ENCODE assay signal across 9 mouse cellular contexts in the genomic region with DNA sequence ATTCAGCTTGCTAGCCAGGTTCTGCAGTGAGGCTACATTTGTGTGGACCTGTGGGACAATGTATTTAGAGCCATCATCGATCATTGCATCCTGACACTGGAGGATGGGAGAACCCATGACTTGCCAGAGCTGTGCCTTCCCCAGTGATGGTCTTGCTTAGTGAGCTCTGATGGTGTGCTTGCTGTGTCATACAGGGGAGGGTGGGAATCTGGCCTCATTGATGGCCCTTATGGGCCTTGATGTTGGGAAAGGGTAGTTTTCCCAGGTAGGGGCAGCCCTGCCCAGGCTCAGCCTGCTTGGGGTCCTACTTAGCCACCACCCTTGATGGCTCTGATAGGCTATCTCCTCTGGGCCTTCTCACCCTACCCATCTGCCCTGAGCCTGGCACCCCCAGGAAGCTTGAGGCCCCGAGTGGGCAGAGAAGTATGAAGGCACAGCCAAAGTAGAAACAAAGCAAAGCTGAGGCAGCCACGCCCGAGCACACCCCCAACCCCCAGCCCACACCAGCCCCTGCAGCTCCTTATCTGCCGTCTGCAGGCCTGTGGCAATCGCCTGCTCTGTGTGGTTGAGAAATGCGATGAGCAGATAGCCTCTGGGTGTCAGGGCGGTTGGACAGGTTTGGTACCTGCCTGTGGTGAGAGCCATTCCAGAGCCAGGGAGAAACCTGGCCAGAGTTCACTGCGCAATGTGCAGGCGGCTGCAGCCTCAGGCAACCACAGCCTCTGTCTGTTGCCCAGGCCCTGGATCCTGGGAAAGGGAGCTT. TPM values are rescaled to one million over a fixed set of nuclear protein-coding genes. Genes with fewer than 3 reads are reported as not detected.
DNase-seq lines count a peak whose midpoint lies in the region; ATAC-seq and TF ChIP-seq lines count a peak whose summit lies in the region.
"Had no signal": no experiment of that assay in that cellular context is flagged by ENCODE, and none has a peak within 500 bp of the region (broad histone marks: within the 10 kb centered on the region; RNA-seq: fewer than 3 reads in every experiment).

No protein-coding gene starts in this region.

- peak overlapping the region; percentile 26; the same call in 1 of the 2 replicates for H3K27ac ChIP-seq in lung, embryonic 15.5 days
- peak overlapping the region; percentile 49 for H3K27ac ChIP-seq in liver, embryonic 12.5 days
- no peak overlapping the region for H3K27ac ChIP-seq in forebrain, embryonic 14.5 days (ENCODE audit: low read depth, low read length)

- no peak for TF ChIP-seq POLR2A in lung, adult 2 months (IDR thresholded peaks at IDR 0.05; ENCODE audit: borderline replicate concordance, extremely low read depth, low read depth, low read length)

- H3K4me3 ChIP-seq in lung, embryonic 15.5 days = no peak overlapping the region
- no peak overlapping the region for H3K4me3 ChIP-seq in lung, adult 2 months (replicated peaks; ENCODE audit: extremely low read depth, low read depth, low read length)
- H3K4me3 ChIP-seq in liver, embryonic 12.5 days = peak overlapping the region; percentile 18; the same call in 1 of the 2 replicates
- H3K4me3 ChIP-seq in forebrain, embryonic 14.5 days (ENCODE audit: low read depth, low read length) = no peak overlapping the region

- no peak overlapping the region for H3K9ac ChIP-seq in lung, embryonic 15.5 days
- H3K9ac ChIP-seq in liver, embryonic 12.5 days = peak overlapping the region; percentile 2; the same call in 1 of the 2 replicates
- H3K9ac ChIP-seq in forebrain, embryonic 14.5 days (ENCODE audit: low read length) = no peak overlapping the region

- no peak for ATAC-seq in lung, embryonic 15.5 days (ENCODE audit: borderline replicate concordance, extremely low read depth, low FRiP score, low TSS enrichment)
- ATAC-seq in erythroblast, adult 5-6 weeks (replicated peaks; ENCODE audit: low FRiP score, poor library complexity, severe bottlenecking) = 0 out of 2 replicates have a peak, but pooled peaks have one; percentile 46
- ATAC-seq in liver, embryonic 12.5 days = peak; percentile 91
- ATAC-seq in forebrain, embryonic 14.5 days = no peak

- no peaks in the 10 kb centered on the region for H3K9me3 ChIP-seq in lung, embryonic 15.5 days
- no peaks in the 10 kb centered on the region for H3K9me3 ChIP-seq in liver, embryonic 12.5 days (replicated peaks)
- no peaks in the 10 kb centered on the region for H3K9me3 ChIP-seq in forebrain, embryonic 14.5 days (replicated peaks; ENCODE audit: control insufficient read depth, low read length)

- 44% methylated on average over 10 of the region's 10 CpGs for WGBS in lung, embryonic 15.5 days
- 46% methylated on average over 10 of the region's 10 CpGs for WGBS in lung, adult 2 months
- 14% methylated on average over 10 of the region's 10 CpGs for WGBS in liver, embryonic 12.5 days (ENCODE audit: insufficient replicate concordance)
- 87% methylated on average over 10 of the region's 10 CpGs for WGBS in forebrain, embryonic 14.5 days

- no peak overlapping the region for H3K4me2 ChIP-seq in lung, embryonic 15.5 days
- peak overlapping the region; percentile 53 for H3K4me2 ChIP-seq in liver, embryonic 12.5 days
- no peak overlapping the region for H3K4me2 ChIP-seq in forebrain, embryonic 14.5 days (ENCODE audit: low read length)

- H3K4me1 ChIP-seq in lung, embryonic 15.5 days = peaks cover 71% of the 10 kb centered on the region
- H3K4me1 ChIP-seq in lung, adult 2 months (ENCODE audit: control insufficient read depth, insufficient read depth, low read length) = peaks cover 34% of the 10 kb centered on the region
- H3K4me1 ChIP-seq in liver, embryonic 12.5 days = peaks cover 93% of the 10 kb centered on the region
- peaks cover 16% of the 10 kb centered on the region for H3K4me1 ChIP-seq in forebrain, embryonic 14.5 days (ENCODE audit: control insufficient read depth, insufficient read depth, low read length)

- no peaks in the 10 kb centered on the region for H3K36me3 ChIP-seq in lung, embryonic 15.5 days
- H3K36me3 ChIP-seq in liver, embryonic 12.5 days = no peaks in the 10 kb centered on the region
- no peaks in the 10 kb centered on the region for H3K36me3 ChIP-seq in forebrain, embryonic 14.5 days (ENCODE audit: control insufficient read depth, insufficient read depth, low read length)

- no peak for DNase-seq in lung, adult 2 months
- DNase-seq in urinary bladder, postnatal 25 days (ENCODE audit: low spot score) = peak; percentile 58
- DNase-seq in right cerebral cortex, postnatal 36 days (ENCODE audit: low spot score in 2 of 2) = no peak
- DNase-seq in forebrain, embryonic 14.5 days (ENCODE audit: low spot score) = no peak
- DNase-seq in ovary, adult 18-20 months (ENCODE audit: low spot score) = no peak
- DNase-seq: heart, postnatal 4 days had no signal

- no peaks in the 10 kb centered on the region for H3K27me3 ChIP-seq in lung, embryonic 15.5 days
- no peaks in the 10 kb centered on the region for H3K27me3 ChIP-seq in liver, embryonic 12.5 days (replicated peaks)
- H3K27me3 ChIP-seq in forebrain, embryonic 14.5 days (replicated peaks; ENCODE audit: control insufficient read depth, insufficient read depth, low read length) = no peaks in the 10 kb centered on the region

- TF ChIP-seq CTCF in lung, adult 2 months (IDR thresholded peaks at IDR 0.05; ENCODE audit: insufficient read depth, low read length) = no peak

RNA-seq across cellular contexts. Expression of a gene that starts 26.8 kb away (rescaled TPM):
- polyA plus RNA-seq in lung, embryonic 15.5 days (2015; fragmentation: Nextera tagmentation; extraction: Ambion mirVana) = 12.6 and 13.5 TPM in 2 replicates
- 71.3 and 81.8 TPM in 2 replicates for polyA plus RNA-seq in lung, adult 2 months (2012; rRNA removed)
- total RNA-seq in erythroblast, adult 5-6 weeks (2015; ENCODE audit: low replicate concordance) = 1.9 and 3.1 TPM in 2 replicates
- 2.3 and 4.6 TPM in 2 replicates for total RNA-seq in erythroblast, adult 5-6 weeks (2017; ENCODE audit: low replicate concordance)
- polyA plus RNA-seq in liver, embryonic 12.5 days (2016; fragmentation: Nextera tagmentation; extraction: Ambion mirVana) = 3.9 and 4.2 TPM in 2 replicates
- polyA plus RNA-seq in forebrain, embryonic 14.5 days (2014; fragmentation: Nextera tagmentation; extraction: Ambion mirVana) = 2.0 and 2.6 TPM in 2 replicates

Comparison
In these comparisons a context has a peak if more than half of its experiments do, and no peak if none do; other contexts are left out.
1. ATAC-seq: peak in erythroblast, adult 5-6 weeks (single experiment) and liver, embryonic 12.5 days (single experiment); none in lung, embryonic 15.5 days (single experiment) and forebrain, embryonic 14.5 days (single experiment).